Mouse (Mus musculus): ENCODE measurements around the gene Rbms1.

- TF ChIP-seq GATA1 (IDR thresholded peaks at IDR 0.05; ENCODE audit: low read length), result no peak
- no peak for TF ChIP-seq TAL1 (IDR thresholded peaks at IDR 0.05; ENCODE audit: low read length)
These were observed 51.3 kb downstream of the Rbms1 start for GRCm38 (mm10) chr2:60911716-60912115.

Measured in erythroblast, embryonic 14.5 days (primary cell).